Mouse (Mus musculus) liver, adult 2 months (tissue): ENCODE measurements around the gene Sox3. TPM values are rescaled to one million over a fixed set of nuclear protein-coding genes. Genes with fewer than 3 reads are reported as not detected.

ENCODE experiments used
- DNase-seq: peaks from one replicate; pipeline ENCODE4 v3.0.0-alpha.2; 2011; ENCODE audit warnings: low read depth, low spot score; ENCODE audit errors: extremely low read depth
- H3K27ac ChIP-seq: fragments of 200-500 bp; replicated peaks from 2 replicates; pipeline ENCODE4 v1.5.1; 2012; ENCODE audit warnings: low read depth, mild to moderate bottlenecking, control low read depth, inconsistent platforms, low read length; ENCODE audit not compliant: insufficient read depth
- H3K27me3 ChIP-seq: fragments of 200-500 bp; 2 replicates; pipeline ENCODE4 v1.6.1; 2012; ENCODE audit warnings: mild to moderate bottlenecking, moderate library complexity, low read length, inconsistent platforms; ENCODE audit not compliant: control insufficient read depth, insufficient read depth
- H3K36me3 ChIP-seq: fragments of 200-500 bp; 2 replicates; pipeline ENCODE4 v1.6.1; 2012; ENCODE audit warnings: low read length, inconsistent platforms; ENCODE audit not compliant: control insufficient read depth, insufficient read depth
- H3K4me1 ChIP-seq: fragments of 200-500 bp; 2 replicates; pipeline ENCODE4 v1.6.1; 2011; ENCODE audit warnings: low read length; ENCODE audit not compliant: control insufficient read depth, insufficient read depth
- H3K4me3 ChIP-seq: fragments of 200-500 bp; 2 replicates; pipeline ENCODE4 v1.5.1; 2011; ENCODE audit warnings: low read depth, mild to moderate bottlenecking, control low read depth, low read length, moderate library complexity; ENCODE audit not compliant: insufficient read depth
- H3K79me2 ChIP-seq: fragments of 200-500 bp; 2 replicates; pipeline ENCODE4 v1.6.1; 2012; ENCODE audit warnings: inconsistent platforms, mild to moderate bottlenecking, low read length, moderate library complexity; ENCODE audit not compliant: control insufficient read depth, insufficient read depth
- H3K9ac ChIP-seq: fragments of 200-500 bp; 2 replicates; pipeline ENCODE4 v1.6.1; 2012; ENCODE audit warnings: low read depth, mild to moderate bottlenecking, control low read depth, inconsistent platforms, low read length
- CTCF ChIP-seq: fragments of 200-500 bp; IDR thresholded peaks from 2 replicates; pipeline ENCODE4 v1.5.1; 2011; ENCODE audit warnings: low read depth, low read length, control low read depth
- POLR2A ChIP-seq: fragments of 200-500 bp; IDR thresholded peaks from 2 replicates; pipeline ENCODE4 v1.6.1; 2011; ENCODE audit warnings: low read length, control low read depth; ENCODE audit not compliant: insufficient read depth; ENCODE audit errors: extremely low read depth
- WGBS: fragments of 180-500 bp; shearing (Covaris S2); methylation state at CpG from one replicate; pipeline ENCODE4 v1.1.7; 2018; 5-methylcytosine and 5-hydroxymethylcytosine counted together
- polyA plus RNA-seq: library from polyadenylated mRNA; depleted of rRNA; stranded (reverse); fragments of >200 nt; gene quantifications from 2 replicates; pipeline ENCODE4 v1.2.3, GENCODE M21; 2012; rRNA removed
- total RNA-seq: library from RNA; depleted of rRNA; stranded (reverse); fragments of >200 nt; gene quantifications from 2 replicates; pipeline ENCODE4 v1.2.3, GENCODE M21; 2014; rRNA removed

The Sox3 gene
- not detected in 2 replicates for total RNA-seq
- polyA plus RNA-seq = not detected in 2 replicates

DNA sequence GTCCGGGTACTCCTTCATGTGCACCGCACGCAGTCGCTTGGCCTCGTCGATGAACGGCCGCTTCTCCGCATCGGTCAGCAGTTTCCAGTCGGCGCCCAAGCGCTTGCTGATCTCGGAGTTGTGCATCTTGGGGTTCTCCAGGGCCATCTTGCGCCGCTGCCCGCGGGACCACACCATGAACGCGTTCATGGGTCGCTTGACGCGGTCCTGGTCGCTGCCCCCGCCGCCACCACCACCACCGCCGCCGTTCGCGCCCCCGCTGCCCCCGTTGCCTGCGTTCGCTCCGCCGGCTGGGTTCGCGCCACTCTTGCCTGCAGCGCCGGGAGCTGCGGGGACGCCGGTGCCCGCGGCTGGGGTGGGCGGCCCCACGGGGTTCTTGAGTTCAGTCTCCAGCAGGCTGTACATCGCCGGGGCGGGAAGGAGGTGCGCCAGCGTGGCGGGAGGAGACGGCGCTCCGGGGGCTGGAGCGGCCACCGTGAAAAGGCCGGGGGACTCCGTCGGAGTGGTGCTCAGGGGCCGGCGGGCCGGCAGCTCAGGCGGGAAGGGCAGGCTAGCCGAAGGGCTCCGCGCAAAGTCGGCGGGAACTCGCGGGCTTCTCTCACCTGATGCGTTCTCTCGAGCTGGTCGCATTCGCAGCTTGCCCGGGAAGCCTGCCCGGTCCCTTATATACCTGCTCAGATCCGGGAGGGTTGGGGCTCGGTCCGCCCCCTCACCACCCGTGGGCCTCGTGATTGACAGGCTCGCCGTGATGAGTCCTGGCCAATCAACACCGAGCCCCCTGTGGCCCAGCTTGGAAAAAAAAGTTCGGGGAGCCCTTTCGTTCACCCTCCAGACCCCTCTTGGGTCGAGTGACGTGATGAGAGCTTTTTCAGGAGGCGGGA, at the start of gene Sox3:
Gene Sox3, minus strand, starts transcription at position 630 of the 881 bp plus-strand sequence.
- Histone ChIP-seq H3K79me2 (no peaks in the 10 kb centered on the region), H3K9ac (0 out of 2 replicates have a peak within 1 kb of the TSS, but pooled peaks have one; percentile 25), H3K36me3 (no peaks in the 10 kb centered on the region), H3K27me3 (peaks cover 23% of the 10 kb centered on the region), H3K4me3 (peak within 1 kb of the TSS; percentile 39; the same call in 1 of the 2 replicates), H3K4me1 (no peaks in the 10 kb centered on the region), H3K27ac (no peak within 1 kb of the TSS)
- WGBS = 2% methylated on average over 58 of the region's 92 CpGs
- no peak for DNase-seq
- TF ChIP-seq POLR2A (no peak), CTCF (no peak)

DNA sequence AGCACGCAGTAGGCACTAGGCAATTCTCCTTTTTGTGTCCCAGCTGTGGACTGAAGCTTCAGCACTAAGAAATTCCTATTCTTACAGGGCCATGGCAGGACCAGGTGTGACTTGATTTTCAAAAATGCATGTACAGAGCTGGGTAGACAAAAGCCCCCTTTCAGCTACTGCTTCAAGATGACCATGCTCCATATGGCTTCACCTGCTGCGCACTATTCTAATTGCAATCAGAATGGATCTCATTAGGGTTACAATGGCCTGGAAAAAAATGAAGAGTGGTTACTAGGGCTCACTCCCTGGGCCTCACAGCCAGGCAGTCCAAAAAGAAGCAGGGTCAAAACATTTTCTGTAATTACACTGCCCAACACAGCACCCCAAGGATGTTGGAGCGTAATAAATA, 47.0 kb upstream of the Sox3 start:
- no peak overlapping the region for H3K9ac ChIP-seq
- TF ChIP-seq CTCF = no peak
- TF ChIP-seq POLR2A = no peak
- DNase-seq = no peak
- H3K4me3 ChIP-seq = no peak overlapping the region
- H3K36me3 ChIP-seq = no peaks in the 10 kb centered on the region
- H3K27me3 ChIP-seq = no peaks in the 10 kb centered on the region
- 88% methylated on average over 3 of the region's 3 CpGs for WGBS
- no peak overlapping the region for H3K27ac ChIP-seq
- H3K79me2 ChIP-seq = no peaks in the 10 kb centered on the region
- no peaks in the 10 kb centered on the region for H3K4me1 ChIP-seq

DNA sequence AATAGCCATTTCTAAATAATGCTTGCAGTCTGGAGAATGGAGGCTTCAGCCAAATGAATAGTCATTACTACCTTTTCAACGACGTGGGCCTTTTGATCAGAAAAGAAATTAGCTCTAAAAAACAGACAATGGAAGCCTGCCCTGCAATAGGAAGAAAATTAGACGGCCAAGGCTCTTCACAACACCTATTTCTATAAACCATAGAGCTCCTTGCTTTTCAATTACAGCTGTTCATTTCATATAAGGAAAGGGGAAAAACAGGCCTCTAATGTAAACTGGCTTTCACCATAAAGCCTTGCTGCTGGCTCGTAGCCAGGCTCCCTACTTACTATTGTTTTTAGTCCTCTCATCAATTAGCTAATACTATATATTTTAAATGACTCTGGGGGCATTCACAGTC, 6.3 kb upstream of the Sox3 start:
- TF ChIP-seq CTCF = no peak
- no peak for TF ChIP-seq POLR2A
- H3K4me3 ChIP-seq = no peak overlapping the region
- no peaks in the 10 kb centered on the region for H3K36me3 ChIP-seq
- H3K27ac ChIP-seq = no peak overlapping the region
- H3K27me3 ChIP-seq = 0 out of 2 replicates have a peak, but pooled peaks cover 3% of the 10 kb centered on the region
- 43% methylated on average over 4 of the region's 4 CpGs for WGBS
- no peaks in the 10 kb centered on the region for H3K4me1 ChIP-seq
- H3K9ac ChIP-seq = no peak overlapping the region
- DNase-seq = no peak
- no peaks in the 10 kb centered on the region for H3K79me2 ChIP-seq

DNA sequence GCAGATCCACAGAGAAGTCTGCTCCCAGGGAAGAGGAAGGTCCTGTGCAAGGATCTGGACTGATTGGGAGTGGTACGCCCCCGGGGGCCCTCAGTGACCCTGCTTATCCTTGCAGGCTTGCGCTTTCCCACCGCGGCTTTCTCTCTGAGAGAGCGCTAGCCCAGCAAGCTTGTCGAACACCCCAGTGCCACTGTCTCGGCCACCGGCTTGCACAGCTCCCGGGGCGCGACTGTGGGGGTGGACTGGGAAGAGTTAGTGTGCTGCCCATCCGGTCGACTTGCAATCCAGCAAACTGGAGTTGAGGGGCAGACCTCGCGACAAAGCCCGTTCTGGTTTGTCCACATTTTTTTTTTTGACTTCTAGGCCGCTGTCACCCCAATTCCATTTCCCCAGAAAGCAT, 5.4 kb upstream of the Sox3 start:
- no peak overlapping the region for H3K27ac ChIP-seq
- WGBS = 1% methylated on average over 18 of the region's 18 CpGs
- H3K27me3 ChIP-seq = 0 out of 2 replicates have a peak, but pooled peaks cover 4% of the 10 kb centered on the region
- DNase-seq = no peak
- no peak for TF ChIP-seq CTCF
- no peak for TF ChIP-seq POLR2A
- H3K9ac ChIP-seq = no peak overlapping the region
- H3K4me3 ChIP-seq = no peak overlapping the region
- H3K79me2 ChIP-seq = no peaks in the 10 kb centered on the region
- no peaks in the 10 kb centered on the region for H3K36me3 ChIP-seq
- H3K4me1 ChIP-seq = no peaks in the 10 kb centered on the region

DNA sequence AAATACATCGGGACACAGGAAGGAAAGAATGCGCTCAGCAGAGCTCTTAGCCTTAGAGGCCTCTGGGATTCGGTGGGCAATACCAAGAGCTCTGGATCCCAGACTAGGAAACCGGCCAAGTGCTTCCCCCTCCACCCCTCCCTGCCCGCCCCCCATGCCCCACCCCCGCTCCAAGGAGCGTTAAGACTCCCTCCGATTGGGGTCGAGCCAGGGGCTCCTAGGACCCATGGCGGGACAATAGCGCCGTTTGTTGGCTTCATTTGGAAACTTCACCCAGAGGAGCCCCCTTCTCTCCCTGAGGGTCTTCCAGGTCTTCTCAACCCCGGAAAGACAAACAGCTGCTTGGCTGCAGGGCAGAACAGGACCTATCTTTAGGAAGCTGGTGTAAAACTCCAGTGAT, 3.1 kb upstream of the Sox3 start:
- Histone ChIP-seq H3K9ac (no peak overlapping the region), H3K79me2 (no peaks in the 10 kb centered on the region), H3K36me3 (no peaks in the 10 kb centered on the region), H3K27me3 (peaks cover 20% of the 10 kb centered on the region), H3K27ac (no peak overlapping the region), H3K4me3 (no peak overlapping the region), H3K4me1 (no peaks in the 10 kb centered on the region)
- DNase-seq = no peak
- 2% methylated on average over 13 of the region's 13 CpGs for WGBS
- TF ChIP-seq POLR2A (no peak), CTCF (no peak)

DNA sequence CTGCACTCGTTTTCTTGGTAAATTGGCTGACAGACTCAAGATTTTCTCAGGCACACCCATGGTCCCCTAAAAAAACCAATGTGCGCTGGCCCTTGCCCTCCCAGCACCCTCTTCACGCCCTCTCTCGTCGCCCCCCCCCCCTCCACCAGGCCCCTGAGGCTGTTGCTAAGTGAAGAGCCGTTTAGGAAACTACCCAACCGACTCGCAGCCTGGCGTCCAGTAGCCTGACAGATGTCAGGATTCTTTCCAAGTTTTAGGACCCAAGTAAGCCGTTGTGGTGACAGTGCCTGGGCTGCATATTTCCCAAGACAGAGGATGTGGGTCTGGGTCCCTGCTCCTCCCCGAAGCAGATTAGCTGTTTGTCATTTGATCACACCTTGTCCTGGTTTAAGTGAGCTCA, 2.2 kb upstream of the Sox3 start:
- no peak overlapping the region for H3K4me3 ChIP-seq
- H3K79me2 ChIP-seq = no peaks in the 10 kb centered on the region
- H3K36me3 ChIP-seq = no peaks in the 10 kb centered on the region
- peaks cover 23% of the 10 kb centered on the region for H3K27me3 ChIP-seq
- no peak for TF ChIP-seq CTCF
- no peak for TF ChIP-seq POLR2A
- no peaks in the 10 kb centered on the region for H3K4me1 ChIP-seq
- no peak for DNase-seq
- 7% methylated on average over 10 of the region's 11 CpGs for WGBS
- H3K9ac ChIP-seq = no peak overlapping the region
- H3K27ac ChIP-seq = no peak overlapping the region
